Mouse (Mus musculus) embryonic fibroblast, embryonic 13.5 days (primary cell): ENCODE measurements around the gene Fam171a1. TPM values are rescaled to one million over a fixed set of nuclear protein-coding genes. Genes with fewer than 3 reads are reported as not detected.

Experiments
- H3K27ac ChIP-seq: 2 replicates; pipeline ENCODE4 v1.5.1; 2012; ENCODE audit warnings: low read length, control low read depth, inconsistent platforms; ENCODE audit not compliant: insufficient read depth
- H3K4me1 ChIP-seq: 2 replicates; pipeline ENCODE4 v1.6.1; 2011; ENCODE audit warnings: low read length; ENCODE audit not compliant: control insufficient read depth, insufficient read depth
- H3K4me3 ChIP-seq: 2 replicates; pipeline ENCODE4 v1.5.1; 2011; ENCODE audit warnings: mild to moderate bottlenecking, control low read depth, low read length; ENCODE audit not compliant: insufficient read depth
- CTCF ChIP-seq: IDR thresholded peaks from 2 replicates; pipeline ENCODE4 v1.5.1; 2011; ENCODE audit warnings: mild to moderate bottlenecking, control low read depth, low read length, moderate library complexity, borderline replicate concordance; ENCODE audit not compliant: insufficient read depth
- POLR2A ChIP-seq: IDR thresholded peaks from 2 replicates; pipeline ENCODE4 v1.6.1; 2011; ENCODE audit warnings: low read depth, mild to moderate bottlenecking, control low read depth, low read length, moderate library complexity
- polyA plus RNA-seq: library from polyadenylated mRNA; stranded (reverse); fragments of >200 nt; gene quantifications from 2 replicates; pipeline ENCODE4 v1.2.4, GENCODE M21; 2011; ENCODE audit warnings: low read depth; ENCODE audit not compliant: missing spikeins, insufficient read length

Fam171a1 gene
- polyA plus RNA-seq, 1 experiment: 25.9 TPM

DNA sequence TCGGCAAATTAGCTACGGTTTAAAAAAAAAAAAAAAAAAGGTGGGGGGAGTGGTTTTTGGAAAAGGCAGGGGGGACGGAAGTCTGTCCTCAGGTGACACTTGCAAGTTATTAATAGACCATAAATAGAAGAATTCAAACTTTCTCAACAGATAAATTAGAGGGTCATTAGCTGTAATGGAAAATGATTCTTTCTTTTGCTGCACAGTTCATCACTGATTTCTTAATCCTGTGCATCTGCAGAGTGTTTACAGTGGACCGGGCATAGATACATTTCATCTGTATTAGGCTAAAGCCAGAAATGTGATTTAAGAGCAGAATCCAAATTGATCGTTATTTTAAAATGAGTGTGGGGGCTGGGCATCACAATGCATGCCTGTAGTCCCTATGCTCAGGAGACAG lies 36.3 kb downstream of the Fam171a1 start:
- Histone ChIP-seq H3K4me3 (no peak overlapping the region), H3K27ac (no peak overlapping the region), H3K4me1 (no peaks in the 10 kb centered on the region)
- no peak for TF ChIP-seq CTCF
- no peak for TF ChIP-seq POLR2A

DNA sequence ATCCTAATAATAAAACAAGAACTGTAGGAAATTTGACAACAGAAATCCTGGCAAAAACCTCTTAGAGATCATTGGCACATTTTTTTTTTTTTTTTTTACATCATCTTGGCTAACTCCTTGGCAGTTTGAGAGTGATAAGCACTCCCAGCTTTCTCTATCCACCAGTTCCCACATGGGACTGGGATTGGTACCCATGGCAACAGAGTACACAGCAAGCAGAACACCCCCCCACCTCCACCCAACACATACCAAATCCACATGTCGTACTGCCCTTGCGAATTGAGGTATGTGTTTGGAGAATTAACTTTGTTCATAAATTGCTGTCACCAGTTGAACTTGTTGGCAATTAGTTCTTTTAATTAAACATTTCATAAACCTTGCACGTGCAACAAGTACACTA lies 37.3 kb downstream of the Fam171a1 start:
- H3K27ac ChIP-seq: no peak overlapping the region
- H3K4me3 ChIP-seq: no peak overlapping the region
- no peaks in the 10 kb centered on the region for H3K4me1 ChIP-seq
- no peak for TF ChIP-seq POLR2A
- no peak for TF ChIP-seq CTCF

DNA sequence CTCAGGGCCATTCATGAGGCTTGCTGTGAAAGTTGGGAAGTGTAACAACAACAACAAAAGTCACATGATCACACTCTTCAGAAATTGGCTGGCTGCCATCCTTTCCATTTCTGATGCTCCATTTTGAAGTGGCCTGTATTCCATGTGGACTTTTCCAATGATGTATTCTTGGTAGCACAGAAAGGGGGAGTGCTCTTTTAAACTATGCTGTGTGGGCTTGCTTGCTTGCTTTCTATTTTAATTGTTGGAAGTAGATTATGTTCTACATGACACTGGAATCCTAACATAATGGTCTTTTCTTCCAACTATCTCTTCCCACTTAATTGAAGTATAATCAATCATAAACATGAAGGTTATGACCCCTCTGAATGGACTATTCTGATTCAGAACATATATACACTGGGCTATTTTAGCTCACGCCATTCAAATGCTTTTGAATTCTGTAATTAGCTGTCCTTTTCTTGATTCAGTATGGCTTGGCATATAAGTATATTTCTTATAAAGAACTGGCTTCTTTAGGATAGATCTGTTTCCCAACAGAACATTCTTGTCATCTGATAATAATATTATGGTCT lies 40.2 kb downstream of the Fam171a1 start:
- no peak for TF ChIP-seq POLR2A
- TF ChIP-seq CTCF: no peak
- Histone ChIP-seq H3K4me1 (peaks cover 2% of the 10 kb centered on the region; the same call in 1 of the 2 replicates), H3K4me3 (no peak overlapping the region), H3K27ac (no peak overlapping the region)

GRCm38 (mm10) chr2:3154986-3155385 lies 41.0 kb downstream of the Fam171a1 start:
- Histone ChIP-seq H3K4me1 (peaks cover 2% of the 10 kb centered on the region; the same call in 1 of the 2 replicates), H3K27ac (no peak overlapping the region), H3K4me3 (no peak overlapping the region)
- TF ChIP-seq CTCF (no peak), POLR2A (no peak)

- no peak for TF ChIP-seq CTCF
- no peak for TF ChIP-seq POLR2A
- Histone ChIP-seq H3K4me3 (no peak overlapping the region), H3K27ac (no peak overlapping the region), H3K4me1 (peaks cover 2% of the 10 kb centered on the region; the same call in 1 of the 2 replicates)
Measured at GRCm38 (mm10) chr2:3157030-3157429, 43.0 kb downstream of the Fam171a1 start.

GRCm38 (mm10) chr2:3157661-3158344 lies 43.8 kb downstream of the Fam171a1 start:
- TF ChIP-seq POLR2A (no peak), CTCF (no peak)
- H3K27ac ChIP-seq: no peak overlapping the region
- no peak overlapping the region for H3K4me3 ChIP-seq
- peaks cover 2% of the 10 kb centered on the region; the same call in 1 of the 2 replicates for H3K4me1 ChIP-seq

DNA sequence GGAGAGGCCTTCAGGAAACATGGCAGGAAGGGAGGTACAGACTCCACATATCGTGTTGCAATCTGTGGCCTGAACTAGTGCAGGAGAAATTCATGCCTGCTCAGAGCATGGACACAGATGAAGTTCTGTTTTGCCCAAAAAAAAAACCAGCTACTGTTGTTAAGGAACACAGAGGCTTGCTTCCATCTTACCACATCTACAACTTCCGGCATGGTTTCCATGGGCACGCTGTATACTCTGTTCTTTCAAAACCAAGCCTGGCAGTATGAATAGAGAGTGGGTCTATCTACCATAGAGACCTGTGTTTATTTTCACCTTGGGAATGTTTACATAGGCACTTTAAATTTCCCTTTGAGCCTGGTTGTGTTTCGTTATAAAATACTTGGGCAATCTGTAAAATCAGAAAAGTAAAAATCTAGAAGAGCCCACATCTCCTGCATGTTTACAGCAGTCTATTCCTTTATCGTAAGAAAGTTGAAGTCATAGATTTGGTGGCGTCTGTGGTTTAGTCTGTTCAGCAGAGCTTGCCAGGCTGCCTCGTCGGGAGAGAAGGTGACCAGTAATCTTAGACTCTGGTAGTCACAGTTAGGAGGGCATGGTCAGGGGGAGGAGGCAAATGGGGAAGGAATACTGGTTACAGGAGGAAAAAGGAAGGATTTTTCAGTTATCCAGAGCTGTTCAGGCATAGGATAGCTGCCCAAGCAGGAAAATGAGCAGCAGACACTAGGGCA lies 44.8 kb downstream of the Fam171a1 start:
- Histone ChIP-seq H3K27ac (no peak overlapping the region), H3K4me3 (no peak overlapping the region), H3K4me1 (peaks cover 2% of the 10 kb centered on the region; the same call in 1 of the 2 replicates)
- TF ChIP-seq POLR2A (no peak), CTCF (no peak)

- H3K4me1 ChIP-seq: peaks cover 2% of the 10 kb centered on the region; the same call in 1 of the 2 replicates
- no peak overlapping the region for H3K4me3 ChIP-seq
- no peak overlapping the region for H3K27ac ChIP-seq
- no peak for TF ChIP-seq CTCF
- no peak for TF ChIP-seq POLR2A
Measured at GRCm38 (mm10) chr2:3161578-3161977, 47.6 kb downstream of the Fam171a1 start.

GRCm38 (mm10) chr2:3163501-3164076 lies 49.6 kb downstream of the Fam171a1 start:
- Histone ChIP-seq H3K4me3 (no peak overlapping the region), H3K27ac (no peak overlapping the region), H3K4me1 (no peaks in the 10 kb centered on the region)
- TF ChIP-seq CTCF (no peak), POLR2A (no peak)
